Mouse (Mus musculus): Measurements from ENCODE around the gene Pappa. TPM values are rescaled to one million over a fixed set of nuclear protein-coding genes. Genes with fewer than 3 reads are reported as not detected.

The Pappa gene
- polyA plus RNA-seq, 2 experiments from 2014 or later = not detected

DNA sequence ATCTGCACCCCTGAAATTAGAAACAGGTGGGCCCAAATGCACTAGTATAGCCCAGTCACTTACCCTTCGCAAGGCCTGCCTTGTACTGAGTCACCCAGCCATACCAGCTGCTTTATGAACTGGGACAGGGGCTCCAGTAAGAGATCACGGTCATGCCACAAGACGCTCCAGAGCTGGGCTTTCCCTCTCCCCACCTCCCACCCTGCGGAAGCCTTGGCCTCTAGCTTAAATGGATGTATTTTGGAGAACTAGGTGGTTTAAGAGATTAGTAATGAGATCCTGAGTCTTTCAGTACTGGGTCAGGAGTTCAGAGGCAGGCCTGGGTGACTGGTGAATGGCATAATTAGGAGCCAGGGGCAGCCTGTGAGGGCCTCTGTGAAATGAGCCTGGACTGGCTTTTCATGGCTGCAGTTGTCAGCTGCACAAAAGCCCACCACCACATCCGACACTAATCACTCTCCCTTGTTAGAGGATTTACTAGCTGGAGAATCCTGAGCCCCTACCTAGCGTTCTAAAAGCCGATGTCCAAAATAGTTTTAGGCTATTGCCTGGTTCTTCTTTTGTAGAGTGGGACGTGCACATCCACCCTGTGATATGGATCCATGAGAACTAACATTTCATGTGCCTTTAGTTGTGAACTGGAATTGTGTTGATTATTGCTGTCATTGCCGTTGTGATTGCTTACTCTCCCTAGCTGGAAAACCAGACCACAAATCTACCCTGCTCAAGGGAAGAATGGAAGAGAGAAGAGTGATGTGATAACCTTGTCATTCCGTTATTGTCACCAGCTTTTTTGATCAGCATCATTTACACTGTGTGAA, 154.7 kb downstream of the Pappa start:
- no peak for ATAC-seq

DNA sequence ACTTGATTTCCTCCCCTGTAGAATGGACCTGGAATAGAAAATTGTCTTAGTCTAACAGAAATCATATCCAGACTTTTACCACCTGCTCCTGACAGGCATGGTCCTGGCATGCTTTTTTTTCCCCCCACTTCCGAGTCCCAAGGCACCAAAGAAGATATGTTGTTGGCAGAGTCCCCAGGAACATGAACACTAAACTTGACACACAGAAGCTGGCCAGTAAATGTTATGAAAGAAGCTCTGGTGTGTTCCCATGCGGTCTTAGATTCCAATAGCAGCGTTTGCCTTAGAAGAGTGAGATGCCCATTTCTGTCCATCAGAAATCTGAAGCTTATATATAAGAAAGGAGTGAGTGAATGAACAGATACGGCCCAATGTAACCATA, 155.3 kb downstream of the Pappa start:
- no peak for ATAC-seq

DNA sequence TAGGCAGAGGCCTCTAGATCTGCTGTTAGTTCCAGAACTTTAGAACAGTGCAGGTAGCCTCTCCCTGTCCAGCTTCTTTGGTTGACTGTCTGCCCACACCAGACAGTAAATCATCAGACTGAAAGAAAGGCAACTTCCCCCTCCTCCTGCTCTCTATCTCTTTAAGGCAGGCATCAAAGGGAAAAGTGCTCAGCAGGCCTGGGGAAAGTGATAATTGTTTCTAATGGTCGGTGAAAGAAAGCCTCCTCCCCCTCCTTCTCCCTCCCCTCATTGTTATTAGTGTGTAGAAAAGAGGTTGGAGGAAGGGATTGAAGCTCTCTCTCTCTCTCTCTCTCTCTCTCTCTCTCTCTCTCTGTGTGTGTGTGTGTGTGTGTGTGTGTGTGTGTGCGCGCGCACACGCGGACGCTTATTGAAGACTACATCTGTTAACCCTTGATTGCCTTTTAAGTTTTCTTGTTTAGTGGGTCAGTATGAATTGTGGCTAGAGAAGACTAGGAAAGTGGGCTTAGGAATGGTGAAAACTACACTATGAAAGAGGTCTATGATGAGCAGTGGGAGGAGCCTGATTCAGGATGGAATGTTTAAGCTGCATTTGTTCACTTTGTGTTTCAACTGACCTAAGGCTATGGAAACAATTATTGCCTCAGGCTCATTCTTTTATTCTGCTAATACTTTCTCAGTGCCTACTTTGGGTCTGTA, 156.2 kb downstream of the Pappa start:
- ATAC-seq = no peak

DNA sequence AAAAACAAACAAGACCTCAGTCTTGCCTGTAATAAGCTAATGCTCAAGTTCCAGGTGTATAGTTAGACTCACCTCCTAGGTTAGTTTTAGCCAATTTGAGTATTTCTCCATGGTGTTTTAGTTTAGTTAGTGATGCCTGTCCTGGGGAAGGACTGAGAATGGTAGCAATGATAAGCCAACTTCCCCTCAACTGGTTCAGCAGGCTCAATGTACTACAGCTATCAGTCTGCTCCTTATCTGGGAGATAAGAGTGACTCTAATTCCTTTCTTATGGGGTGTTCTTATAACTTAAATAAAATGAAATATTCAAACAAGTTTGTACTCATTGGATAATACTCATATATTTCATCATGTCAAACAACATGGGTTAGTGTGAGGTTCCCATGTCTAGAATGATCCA, 156.9 kb downstream of the Pappa start:
- no peak for ATAC-seq

GRCm38 (mm10) chr4:65283611-65284010, 159.6 kb downstream of the Pappa start:
- no peak for ATAC-seq

DNA sequence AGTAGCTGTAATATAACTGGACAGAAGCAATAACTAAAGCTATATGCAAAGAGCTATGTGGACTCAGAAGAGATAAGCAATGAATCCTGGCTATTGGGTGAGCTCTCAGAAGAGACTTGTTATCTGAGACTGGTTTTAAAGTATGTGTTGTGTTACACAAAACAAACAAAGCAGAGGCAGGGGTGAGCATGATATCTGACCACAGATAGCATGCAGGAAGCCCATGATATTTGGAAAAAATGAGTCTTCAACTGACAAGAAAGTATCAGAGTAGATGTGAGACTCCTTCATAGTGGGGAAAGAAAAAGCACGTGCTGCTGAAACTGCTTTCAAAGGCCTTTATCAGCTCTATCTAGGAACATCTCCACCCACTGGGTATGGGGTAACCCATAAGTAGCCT, 161.2 kb downstream of the Pappa start:
- no peak for ATAC-seq

DNA sequence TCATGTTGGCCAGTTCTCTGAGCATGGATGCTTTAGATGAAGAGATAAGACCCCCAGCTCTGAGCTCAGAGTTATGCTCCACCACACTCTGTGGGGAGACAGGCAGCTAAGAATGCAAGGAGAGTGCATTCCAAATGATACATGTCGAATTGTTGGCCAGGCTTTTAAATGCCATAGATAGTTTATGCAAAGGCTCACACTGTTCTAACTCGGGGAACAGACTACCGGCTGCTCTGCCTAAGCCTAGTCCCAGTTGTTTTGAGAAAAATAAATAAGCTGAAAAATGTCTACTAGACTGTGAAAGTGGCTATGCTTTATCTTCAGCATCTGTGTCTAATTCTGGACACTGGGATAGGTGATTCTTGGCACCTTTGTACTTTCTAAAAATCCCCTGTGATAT, 165.3 kb downstream of the Pappa start:
- ATAC-seq = no peak

DNA sequence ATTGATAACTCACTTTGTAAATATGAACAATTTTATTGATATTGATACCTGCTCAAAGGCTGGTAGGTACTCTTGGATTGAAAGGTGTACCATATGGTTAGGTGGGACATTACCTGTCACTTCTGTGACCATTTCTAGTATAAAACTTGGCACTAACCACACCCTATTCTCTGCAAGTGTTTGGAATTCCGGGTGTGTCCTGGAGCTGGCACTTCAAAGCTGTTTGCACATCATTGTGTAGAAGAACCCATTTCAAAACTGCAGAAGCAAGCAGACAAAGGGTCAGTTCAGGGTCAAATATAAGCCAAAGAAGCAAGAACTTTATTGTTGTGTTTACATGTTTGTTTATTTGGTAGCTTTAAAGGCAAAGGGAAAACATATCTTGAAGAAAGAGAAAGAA, 171.8 kb downstream of the Pappa start:
- ATAC-seq = no peak

DNA sequence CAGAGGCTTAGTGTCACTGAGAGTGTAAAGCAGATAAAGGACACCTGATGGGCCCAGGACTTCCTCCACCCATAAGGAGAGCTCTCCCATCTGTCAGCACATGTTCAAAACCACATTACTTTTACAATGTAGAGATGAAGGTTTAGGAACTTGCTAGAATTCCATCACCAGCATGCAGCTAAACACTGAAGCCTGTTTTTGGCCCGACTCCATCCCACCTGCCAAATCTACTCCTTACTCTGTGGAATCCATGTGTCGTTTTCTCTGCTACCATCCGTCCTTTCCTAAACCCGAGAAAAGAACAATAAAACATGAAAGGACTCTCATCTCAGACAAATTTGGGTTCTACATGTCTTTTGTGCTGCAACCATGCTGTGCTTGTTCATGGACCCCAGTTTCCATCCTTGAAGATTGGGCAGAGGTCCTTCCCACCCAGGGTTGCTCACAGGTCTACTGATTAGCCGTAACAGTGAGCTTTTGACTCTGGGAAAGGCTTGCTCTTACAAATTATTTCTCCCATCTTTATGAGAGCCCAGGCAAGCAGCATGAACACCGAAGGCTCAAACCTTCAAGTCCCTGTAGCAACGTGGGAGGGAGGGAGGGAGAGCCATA, 172.5 kb downstream of the Pappa start:
- ATAC-seq = no peak

GRCm38 (mm10) chr4:65296968-65297499, 173.1 kb downstream of the Pappa start:
- no peak for ATAC-seq

GRCm38 (mm10) chr4:65298212-65299181, 174.5 kb downstream of the Pappa start:
- no peak for ATAC-seq

DNA sequence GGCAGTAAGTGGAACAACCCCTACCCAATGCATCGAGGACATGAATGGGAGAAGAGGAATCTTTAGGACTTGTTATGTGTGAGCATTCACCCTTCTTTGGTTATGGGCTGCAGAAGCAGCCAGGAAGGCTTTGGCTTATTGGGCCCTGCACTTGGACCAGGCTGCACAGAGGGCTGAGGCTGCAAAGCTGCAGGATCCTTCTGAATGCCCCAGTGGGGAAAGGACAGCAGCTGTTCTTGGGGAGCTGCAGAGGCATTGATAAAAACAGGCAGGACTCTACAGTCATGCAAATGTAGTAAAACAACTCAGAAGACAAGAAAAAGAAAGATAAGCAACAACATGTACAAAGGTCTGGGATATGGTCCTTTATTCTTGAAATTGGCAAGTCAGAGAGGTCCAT, 175.4 kb downstream of the Pappa start:
- no peak for ATAC-seq

GRCm38 (mm10) chr4:65300431-65300830, 176.5 kb downstream of the Pappa start:
- ATAC-seq = no peak

- ATAC-seq = no peak
Observed at GRCm38 (mm10) chr4:65302666-65303065, 178.7 kb downstream of the Pappa start.

GRCm38 (mm10) chr4:65317877-65318525, 194.0 kb downstream of the Pappa start:
- ATAC-seq = no peak

DNA sequence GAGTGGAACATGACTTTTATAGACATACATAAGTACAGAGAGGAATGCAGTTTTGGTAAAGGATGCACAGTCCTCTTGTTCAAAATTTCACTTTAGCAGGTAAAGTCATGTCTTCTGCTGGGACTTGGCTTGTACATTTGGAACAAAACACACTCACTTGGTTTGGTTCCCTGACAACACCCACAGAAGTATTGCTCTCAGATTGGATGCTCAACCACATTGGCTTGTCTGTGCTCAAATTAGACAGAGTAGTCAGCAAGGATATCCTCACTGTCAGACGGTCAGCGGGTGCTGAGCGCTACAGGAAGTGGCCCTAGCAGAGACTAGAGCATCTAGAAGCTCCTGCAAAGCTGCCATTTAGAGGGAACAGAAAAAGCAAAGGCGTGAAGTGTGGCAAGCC, 197.4 kb downstream of the Pappa start:
- no peak for ATAC-seq

GRCm38 (mm10) chr4:65321959-65322358, 198.0 kb downstream of the Pappa start:
- ATAC-seq = no peak

DNA sequence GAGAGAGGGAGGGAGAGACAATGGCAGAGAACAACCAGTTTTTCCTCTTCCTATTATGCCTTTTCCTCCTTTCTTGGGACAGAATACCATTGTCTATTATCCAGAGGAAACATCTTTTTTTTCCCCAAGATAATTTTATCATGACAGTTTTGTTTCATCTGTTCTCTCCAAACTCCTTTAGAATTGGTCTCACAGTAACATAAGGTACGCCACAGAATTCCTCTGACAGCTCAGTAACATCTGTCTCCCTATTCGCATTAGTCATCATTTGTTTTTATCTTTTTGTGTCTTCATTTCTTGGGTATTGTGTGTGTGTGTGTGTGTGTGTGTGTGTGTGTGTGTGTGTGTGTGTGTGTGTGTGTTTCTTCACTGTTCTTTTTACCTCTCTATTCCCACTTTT, 201.8 kb downstream of the Pappa start:
- ATAC-seq = no peak

DNA sequence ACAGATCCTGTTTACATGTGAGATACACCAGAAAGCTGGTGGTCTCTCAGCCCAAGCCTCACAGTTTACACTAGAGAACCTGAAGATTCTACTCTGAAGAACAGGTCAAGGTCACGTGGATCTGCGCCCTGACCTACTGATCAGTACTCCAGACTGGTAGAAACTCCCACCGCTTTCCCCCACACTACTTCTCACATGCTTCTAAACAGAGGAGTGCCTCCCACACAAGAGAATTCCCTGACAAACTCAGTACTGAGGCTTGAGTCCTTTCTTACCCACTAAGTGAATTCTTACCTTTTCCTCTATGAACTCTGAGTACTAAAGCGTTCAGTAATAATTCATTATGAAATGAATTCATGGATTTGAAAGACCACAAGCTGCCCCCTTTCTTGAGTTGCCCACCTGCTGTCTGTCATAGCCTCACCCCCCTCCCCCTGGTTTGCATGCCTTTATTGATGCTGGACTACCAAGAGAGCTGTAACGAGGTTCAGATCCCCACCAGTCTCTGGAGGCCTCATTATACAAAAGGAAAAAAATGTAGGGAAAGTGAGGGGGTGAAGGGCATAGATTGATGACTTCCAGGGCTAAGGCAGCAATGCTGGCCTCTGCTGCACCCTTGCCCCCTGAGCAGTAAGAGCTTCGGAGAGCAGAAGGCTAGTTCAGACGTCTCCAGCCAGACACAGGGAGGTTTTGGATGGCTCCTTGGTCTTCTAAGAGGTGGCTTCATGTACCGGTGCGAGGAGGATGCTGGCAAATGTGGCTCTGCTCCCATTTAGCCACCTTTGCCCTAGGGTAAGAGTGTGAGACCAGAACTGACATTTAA, 204.7 kb downstream of the Pappa start:
- no peak for ATAC-seq

DNA sequence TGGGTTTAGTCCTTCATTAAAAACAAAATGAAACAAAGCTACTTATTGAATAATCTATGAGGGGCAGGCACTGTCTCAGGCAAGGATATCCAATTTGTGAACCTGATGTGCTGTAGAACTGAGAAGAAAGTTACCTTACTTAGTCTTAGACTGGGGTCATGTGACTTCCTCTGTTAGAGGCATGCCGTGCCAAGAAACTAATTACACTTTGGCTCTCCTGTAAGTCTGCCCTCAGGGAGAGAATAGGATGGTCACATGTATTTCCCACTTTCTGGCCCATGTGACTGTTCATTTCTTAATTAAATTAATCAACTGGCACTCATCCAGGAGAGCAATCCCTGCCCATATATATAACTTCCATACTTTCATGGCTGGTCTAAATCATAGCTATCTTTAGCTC, 209.7 kb downstream of the Pappa start:
- no peak for ATAC-seq

- no peak for ATAC-seq
Observed at GRCm38 (mm10) chr4:65341766-65342165, 217.8 kb downstream of the Pappa start.
